Mouse (Mus musculus) frontal cortex, postnatal 36 days (tissue): ENCODE measurements at regions not wholly inside any gene's neighbourhood (a gene's known extent, or its start where the extent isn't known, plus 50 kb on each side); places are given as distances from the start of the nearest gene placed in this dataset.

Source experiments
- DNase-seq, 2 experiments: peaks; one replicate each; pipeline ENCODE4 v3.0.0; 2022; ENCODE audit warnings: low spot score in 2 of 2

DNA sequence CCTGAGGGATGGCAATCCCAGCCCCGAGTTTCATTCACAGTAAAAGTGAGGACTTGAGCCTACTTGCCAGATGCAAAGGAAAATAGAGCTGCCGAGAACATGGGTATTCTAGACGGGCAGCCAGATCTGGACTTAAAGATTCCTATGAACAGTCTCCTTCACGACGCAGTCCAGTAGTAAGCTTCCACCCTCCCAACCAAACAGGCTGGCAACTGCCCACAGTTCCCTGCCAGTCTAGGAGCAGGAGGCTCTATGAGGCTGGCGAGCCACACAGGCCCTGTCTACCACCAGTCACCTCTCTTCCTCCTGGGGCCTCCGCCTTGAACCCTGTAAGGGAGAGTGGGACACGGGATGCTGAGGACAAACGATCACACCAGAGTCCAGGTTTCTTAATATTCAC lies 153.5 kb upstream of the Snrpn start:
- DNase-seq = no peak

- DNase-seq = peak in 1 of 2 experiments; percentile 3
These were observed 104.3 kb upstream of the Snrpn start for GRCm38 (mm10) chr7:60244187-60244866.

DNA sequence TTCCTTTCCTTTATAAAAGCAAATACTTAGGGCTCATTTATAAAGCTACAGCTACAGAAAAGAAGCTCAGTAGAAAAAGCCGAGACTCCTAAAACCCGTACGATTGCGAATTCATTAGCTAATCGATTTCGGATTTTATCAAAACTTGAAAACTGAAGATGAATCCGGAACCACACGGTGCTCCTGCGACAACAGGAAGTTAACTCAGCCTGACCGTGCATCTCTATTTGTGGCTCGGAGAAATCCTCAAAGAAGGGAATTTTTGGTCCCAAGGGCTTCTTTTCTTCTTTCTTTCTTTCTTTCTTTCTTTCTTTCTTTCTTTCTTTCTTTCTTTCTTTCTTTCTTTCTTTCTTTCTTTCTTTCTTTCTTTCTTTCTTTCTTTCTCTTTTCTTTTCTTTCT lies 103.7 kb upstream of the Snrpn start:
- DNase-seq = peak; percentile 33 to 55

- DNase-seq = peak in 1 of 2 experiments; percentile 22
These were observed 98.7 kb upstream of the Snrpn start for GRCm38 (mm10) chr7:60238595-60239195.

DNA sequence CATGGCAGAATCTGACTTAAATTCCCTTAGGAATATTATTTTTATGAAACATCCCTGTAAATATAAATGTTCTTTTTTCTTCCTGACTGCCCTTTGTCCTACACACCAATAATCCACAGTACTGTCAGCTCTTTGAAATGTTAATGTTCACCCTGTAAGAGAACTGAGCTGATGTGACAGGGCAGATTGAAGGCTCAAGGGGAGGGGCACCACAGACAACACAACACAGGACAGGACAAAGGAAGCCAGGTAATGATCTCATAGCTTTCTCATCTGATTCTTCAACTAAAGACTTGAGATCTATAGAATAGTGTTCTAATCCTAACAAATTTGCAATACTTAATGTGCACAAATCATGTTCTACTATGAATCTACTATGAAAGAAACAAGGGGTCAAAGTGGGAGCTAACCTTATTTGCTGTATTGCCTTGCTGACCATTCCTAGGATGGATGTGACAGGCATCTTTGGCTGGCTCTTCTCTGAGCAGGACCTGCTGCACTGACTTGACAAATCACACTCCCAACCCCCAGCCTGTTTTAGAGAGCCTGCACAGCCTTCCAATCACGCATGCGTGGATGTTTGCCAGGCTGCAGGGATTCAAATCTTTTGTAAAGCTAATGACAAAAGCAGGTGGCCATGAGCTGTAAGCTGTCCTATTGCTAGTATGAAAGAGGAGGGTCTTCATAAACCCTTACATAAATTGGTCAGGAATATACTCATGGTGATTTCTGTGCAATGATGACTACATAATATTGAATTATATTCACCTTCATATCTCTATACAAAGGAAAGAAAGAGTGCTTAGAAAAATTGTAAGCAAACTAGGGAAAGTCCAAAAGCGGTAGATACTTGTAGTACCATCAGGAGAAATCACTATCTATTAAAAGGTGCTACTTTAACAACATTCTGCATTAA lies 76.6 kb upstream of the Snrpn start:
- DNase-seq = peak; percentile 35 to 59
